Mouse (Mus musculus) erythroblast, embryonic 14.5 days (primary cell): ENCODE results near the gene Zfp78.

Experiments used
- GATA1 ChIP-seq: IDR thresholded peaks from 2 replicates; pipeline ENCODE4 v1.6.1; 2012; ENCODE audit warnings: low read length, inconsistent platforms, mixed read lengths
- TAL1 ChIP-seq: IDR thresholded peaks from 3 replicates; pipeline ENCODE4 v1.6.1; 2012; ENCODE audit warnings: low read length, inconsistent platforms, mixed read lengths

GRCm38 (mm10) chr7:6410043-6410442 lies 47.0 kb downstream of the Zfp78 start, which contains the start of gene Gm20715:
- TF ChIP-seq TAL1 (no peak), GATA1 (no peak)
